Mouse (Mus musculus) adrenal gland, adult 2 months (tissue): ENCODE results near the gene C1qc. TPM values are rescaled to one million over a fixed set of nuclear protein-coding genes. Genes with fewer than 3 reads are reported as not detected.
A peak's percentile ranks its signal among the peaks of the same experiment; 100 is the strongest.

ENCODE experiments used
- DNase-seq: peaks from one replicate; pipeline ENCODE4 v3.0.0; 2021
- polyA plus RNA-seq: library from polyadenylated mRNA; depleted of rRNA; stranded (reverse); fragments of >200 nt; gene quantifications from 2 replicates; pipeline ENCODE4 v1.2.3, GENCODE M21; 2012
- total RNA-seq, 2 experiments: library from RNA; stranded (reverse); gene quantifications; 2 replicates each; pipeline ENCODE4 v1.2.3; 2021

C1qc gene
- total and polyA plus RNA-seq, 3 experiments: 49.0 to 195 (median 62.2) TPM

DNA sequence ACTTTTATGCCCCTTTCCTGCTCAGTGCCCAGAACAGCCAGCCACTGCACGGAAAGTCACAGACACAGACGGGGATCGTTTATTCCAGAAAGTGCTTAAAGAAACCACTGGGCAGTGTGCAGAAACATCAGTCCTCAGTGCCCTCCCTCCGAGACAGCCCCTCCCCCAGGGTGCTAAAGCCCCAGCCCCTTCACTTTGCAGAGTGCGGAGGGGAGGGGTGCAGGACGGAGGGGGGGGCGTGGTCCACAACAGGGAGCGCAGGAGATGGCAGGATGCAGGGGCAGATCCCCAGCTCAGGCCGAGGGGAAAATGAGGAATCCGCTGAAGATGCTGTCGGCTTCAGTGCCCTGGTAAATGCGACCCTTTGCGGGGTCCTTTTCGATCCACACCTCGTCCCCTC lies 3.0 kb upstream of the C1qc start:
- no peak for DNase-seq

DNA sequence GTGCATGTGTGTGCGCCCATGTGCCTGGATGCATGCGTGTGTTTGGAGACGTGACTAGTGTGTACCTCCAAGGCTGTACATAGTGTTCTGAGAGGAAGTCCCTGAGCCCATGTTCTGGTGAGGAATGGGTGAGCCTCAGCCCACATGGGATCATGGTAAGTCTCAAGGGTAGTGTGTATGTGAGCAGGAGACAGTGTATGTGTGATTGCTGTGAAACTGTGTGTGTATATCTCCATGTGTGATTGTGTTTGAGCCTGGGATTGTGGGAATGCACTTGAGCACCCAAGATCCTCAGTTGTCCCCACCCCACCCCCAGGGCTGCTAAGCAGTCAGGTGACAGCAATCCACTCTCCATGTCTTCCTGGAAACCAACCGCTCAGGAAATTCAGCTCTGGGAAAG lies 2.0 kb upstream of the C1qc start:
- DNase-seq: no peak

DNA sequence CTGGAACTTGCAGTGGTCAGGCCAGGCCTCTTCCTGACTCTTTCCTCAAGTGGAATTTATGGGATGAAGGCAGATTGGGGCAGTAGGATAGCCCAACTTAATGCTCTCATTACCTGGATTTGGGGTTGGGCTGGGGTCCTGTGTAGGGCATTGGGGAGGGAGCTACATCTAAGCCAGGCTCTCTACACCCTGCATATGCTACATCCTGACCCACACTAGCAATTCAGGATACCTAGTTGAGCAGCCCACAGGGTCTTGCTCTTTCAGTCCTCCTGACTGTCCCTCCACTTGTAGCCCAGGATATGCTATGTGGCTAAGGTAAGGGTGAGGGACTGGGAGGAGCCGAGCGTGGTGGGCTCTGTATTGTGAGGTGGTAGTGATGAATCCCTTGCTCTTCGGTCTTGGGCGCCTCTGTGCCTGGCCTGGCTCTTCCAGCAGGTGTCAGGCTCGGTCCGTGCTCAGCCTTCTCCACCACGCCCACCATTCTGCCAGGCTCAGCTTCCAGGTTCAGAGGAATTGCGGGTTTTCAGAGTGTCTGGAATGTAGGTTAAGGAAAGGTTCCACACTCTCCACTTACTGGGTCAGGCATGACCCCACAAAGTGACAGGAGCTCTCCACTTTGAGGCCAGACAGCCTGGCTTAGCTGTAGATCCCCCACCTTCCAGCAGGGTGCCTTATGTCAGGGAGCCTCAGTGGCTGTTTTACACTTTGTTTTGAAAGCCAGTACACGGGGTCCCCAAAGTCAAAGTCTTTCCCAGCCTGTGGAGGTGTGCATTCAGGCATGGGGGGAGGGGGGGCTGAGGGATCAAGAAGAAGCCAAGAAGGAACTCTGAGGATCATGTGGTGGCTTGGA lies 1.1 kb upstream of the C1qc start:
- DNase-seq: no peak

DNA sequence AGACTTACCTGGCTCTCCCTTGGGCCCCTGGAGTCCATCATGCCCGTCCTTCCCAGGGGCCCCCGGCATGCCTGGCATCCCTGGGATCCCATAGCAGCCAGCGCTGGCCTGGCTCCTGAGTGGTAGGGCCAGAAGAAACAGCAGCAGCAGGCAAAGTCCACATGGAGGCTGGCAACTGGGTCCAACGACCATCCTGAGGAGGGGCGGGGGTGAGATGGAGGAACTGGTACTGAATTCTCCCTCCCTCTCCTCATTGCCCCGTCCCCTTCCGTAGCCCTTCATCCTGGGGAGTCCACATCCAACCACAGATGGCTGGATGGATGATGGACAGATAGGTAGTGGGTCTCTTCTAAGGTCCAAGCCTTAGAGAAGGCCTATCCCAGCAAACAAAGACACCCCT lies 494 bp downstream of the C1qc start:
- DNase-seq: no peak

DNA sequence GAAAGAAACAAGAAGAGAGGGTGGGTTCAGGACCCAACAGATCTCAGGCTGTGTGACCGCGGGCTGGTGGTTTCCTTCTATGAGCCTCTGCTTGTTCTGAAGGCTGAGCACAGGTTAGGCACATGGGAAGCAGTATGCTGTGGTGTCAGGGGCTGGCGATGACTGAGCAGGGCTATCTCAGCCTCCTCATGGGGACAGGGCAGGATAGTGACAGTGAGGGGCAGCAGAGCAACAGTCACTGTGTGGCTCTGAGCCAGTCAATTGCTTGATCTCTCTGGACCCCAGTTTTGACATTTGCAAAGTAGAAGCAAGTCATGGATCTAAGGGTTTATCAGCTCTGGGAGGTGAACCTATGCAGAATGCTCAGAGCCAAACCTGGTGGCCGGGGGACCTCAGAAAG lies 1.8 kb downstream of the C1qc start:
- no peak for DNase-seq

DNA sequence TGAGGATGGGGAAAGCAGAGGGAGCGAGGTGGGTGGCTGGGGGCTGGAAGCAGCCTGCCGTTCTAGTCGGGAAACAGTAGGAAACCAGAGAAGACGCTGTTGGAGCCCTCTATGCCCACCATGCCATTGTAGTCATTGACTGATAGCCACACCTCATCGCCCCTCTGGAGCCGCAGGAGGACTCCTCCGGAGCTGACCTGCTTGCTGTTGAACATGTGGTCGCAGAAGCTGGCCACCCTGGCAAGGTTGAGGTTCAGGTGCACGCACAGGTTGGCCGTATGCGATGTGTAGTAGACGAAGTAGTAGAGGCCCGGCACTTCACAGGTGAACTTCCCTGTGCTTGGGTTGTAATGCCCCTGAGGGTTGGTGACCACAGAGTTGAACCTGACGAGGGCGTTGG lies 2.9 kb downstream of the C1qc start:
- no peak for DNase-seq

DNA sequence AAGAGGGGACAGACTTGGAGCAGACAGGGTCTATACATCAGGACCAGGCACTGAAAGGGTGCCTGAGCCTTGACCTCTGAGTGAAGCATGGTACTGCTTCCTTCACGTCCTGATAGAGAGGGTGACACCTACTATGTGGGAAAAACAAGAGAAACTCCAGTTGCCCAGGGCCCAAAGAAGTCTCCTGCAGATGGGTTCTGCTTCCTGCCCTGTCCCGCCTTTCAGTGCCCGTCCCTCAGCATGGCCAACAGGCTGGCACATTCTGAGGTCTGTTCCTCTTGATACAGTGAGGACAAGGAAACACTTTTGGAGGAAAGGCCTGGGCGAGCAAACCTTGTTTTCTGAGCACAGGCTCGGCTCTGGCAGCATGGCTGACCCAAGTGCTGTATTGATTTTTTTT lies 5.2 kb downstream of the C1qc start:
- no peak for DNase-seq

DNA sequence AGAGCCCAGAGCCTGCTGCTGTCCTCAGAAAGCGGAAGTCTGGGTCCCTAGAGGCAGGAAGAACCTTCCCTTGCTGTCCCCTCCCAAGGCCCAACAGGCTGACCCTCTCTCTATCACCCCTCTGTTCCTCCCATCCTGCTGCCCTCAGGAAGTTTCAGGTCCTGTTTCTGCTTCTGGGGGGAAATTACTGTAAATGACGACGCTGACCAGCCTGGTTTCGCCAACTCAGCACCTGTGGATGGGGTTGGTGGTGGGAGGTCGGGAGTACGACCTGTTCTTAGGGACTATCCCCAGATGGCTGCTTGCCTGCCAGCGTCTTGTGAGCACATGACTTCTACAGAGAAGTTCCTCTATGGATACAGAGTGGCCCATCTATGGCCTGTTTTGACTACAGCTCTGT lies 6.8 kb downstream of the C1qc start, which contains the start of gene C1qb:
Gene C1qb, minus strand, starts transcription at position 87 of the 400 bp plus-strand sequence.
- peak; percentile 26 for DNase-seq

DNA sequence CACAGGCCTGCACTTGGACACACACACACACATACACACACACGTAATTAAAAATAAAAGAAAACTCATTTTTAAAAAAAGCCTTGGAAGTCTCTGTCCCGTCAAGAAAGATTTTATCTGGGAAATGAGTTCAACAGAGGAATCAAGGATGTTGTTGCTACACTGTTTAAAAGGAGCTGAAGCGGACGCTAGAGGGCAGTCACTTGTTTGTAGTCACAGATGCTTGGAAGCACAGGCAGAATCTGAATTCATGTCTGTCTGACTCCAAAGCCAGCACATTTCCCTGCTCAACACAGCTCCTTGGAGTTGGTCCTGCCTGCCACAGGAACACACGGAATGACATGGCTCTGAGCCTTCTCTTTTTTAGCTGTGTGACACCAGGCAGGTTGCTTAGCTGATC lies 14.3 kb downstream of the C1qc start:
- DNase-seq: no peak

DNA sequence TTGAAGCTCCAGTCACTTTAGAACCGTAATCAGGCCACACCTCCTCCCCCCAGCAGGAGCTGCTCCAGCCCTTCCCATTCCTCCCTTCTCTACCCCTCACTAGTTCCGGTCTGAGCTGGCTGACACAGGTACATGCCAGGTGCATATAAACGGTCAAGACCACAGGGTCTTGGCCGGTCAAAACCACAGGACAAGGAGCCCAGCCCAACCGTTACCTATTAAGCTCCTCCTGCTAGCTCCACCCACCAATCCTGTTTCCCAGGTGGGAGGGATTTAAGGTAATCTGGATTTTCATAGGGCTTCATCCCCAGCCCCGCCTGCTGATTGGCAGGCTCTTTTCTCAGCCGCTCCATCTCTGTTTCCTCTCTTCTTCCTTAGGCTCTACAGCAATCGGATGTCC lies 14.7 kb downstream of the C1qc start:
- DNase-seq: no peak

DNA sequence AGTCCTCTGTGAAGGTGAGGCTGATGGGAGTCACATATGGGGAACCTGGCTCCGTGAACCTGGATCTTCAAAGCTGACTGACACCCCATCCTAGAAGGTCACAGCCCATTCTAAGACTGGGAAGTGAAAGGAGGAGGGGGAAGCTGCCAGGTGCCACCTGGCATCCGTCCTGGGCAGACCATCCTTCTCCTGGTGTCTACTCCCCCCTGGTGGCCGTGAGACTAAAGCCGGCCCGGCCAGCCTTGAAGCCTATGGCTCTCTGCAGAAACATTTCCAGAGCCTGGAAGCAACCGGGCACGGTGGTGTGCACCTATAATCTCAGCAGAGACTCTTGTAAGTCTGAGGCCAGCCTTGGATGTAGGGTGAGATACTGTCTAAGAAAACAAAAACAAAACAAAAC lies 15.9 kb downstream of the C1qc start:
- DNase-seq: peak; percentile 42

DNA sequence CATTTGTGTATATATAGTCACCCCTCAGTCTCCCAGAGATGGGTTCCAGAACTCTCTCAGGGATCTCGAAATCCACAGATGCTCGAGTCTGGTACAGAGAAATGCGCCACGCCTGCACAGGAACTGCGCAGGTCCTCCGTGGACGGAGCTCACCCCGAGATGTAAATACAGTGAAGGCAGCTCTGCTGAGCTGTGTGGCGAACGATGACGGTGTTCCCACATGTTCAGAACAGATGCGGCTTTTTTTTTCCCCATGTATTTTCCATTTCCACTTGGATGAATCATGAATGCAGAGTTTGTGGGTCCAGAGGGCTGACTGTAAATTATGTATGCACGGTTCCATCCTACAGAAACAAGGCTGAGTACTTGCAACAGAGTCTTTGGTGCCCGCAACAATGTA lies 17.9 kb downstream of the C1qc start:
- DNase-seq: no peak

DNA sequence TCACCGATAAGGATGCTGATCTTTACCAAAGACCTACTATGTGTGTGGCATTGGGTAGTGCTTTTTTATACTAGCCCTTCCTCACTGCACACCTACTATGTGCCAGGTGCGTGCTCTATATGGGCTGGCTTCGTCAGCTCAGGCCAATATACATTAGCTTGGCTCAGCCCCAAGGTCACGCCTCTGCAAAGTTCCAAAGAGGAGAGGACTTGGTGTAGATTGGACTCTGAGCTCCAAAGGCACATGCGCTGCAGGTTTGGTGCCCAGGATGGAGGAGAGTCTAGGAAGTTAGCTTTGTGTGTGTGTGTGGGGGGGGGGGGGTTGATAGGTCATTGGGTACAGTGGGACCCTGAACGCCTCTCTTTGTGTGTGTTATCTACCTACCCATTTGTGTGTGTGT lies 24.5 kb downstream of the C1qc start:
- no peak for DNase-seq

DNA sequence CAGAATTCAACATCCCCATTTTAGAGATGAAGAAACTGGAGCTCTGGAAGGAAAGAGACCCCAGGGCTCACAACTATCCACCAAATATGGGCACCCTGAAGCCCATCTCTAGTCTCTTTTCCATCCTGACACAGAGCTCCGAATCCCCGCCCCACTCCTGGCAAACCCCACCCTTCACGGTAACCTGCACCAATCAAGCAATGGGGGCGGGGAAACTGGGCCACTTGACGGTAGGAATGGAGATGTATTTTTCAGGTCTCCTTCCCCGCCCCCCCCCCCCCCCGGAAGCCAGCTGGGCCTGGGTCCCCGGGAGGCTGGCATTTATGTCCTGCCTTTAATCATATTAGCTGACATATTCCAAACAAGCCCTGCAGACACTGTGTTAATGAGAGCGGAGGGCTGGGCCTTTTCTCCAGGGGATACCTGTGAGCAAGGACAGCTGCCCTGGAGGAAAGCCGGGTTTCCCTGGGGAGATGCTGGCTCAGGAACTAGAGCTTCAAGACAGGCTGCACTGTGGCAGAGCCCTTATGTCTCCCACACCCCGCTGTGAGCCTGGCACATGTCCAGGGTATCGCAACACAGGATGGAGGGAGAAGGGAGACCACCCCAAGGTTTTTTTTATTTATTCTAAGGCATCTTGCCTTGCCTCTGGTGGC lies 25.0 kb downstream of the C1qc start:
- DNase-seq: no peak

DNA sequence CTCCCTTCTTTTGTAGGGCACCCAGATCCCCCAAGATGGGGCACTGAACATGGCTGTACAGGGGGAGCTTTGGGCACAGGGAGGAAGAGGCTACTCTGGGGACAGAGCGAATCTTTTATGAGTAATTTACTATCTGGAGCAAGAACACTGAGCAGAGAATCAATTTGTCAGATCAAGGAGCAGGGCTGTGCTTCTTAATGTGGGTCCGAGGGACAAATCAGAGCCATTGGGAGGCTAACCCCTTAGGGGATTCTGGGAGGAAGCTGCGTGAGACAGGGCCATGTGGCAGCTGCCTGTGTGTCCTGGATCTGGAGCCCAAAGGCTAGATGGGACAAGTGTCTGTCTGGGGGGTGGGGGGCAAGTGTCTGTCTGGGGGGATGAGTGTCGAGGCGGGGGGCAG lies 27.3 kb downstream of the C1qc start:
- no peak for DNase-seq

DNA sequence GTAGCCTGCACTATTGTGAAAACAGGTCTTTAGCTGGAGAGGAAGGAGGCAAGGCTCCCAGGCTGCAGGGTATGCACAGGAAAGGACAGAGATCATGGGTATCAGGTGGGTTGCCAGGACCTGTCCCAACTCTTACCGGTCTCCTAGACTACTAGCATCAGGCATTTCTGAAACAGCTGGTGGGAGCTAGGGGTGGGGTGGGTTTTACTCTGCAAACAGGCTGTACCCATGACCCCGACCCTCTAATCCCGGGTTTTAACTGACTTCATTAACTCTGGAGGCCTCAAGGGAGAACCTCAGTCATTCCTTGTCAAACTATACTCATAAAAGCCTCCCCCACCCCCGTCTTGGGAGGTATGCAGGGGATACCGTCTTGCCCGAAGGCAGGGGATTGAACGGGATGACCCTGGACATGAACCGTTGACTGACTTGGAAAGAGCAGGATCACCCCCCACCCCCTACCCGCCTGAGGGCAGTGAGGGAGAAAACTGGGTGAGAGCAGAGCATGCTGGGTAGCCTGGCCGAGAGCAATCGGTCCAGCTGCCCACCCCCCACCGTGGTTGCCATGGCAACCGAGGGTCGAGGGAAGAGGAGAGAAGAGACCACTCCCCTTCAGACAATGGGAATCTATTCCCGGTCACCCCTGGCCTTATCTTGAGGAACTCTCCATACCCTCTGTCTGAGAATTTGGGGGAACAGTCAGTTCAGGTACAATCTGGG lies 28.0 kb downstream of the C1qc start:
- DNase-seq: no peak

DNA sequence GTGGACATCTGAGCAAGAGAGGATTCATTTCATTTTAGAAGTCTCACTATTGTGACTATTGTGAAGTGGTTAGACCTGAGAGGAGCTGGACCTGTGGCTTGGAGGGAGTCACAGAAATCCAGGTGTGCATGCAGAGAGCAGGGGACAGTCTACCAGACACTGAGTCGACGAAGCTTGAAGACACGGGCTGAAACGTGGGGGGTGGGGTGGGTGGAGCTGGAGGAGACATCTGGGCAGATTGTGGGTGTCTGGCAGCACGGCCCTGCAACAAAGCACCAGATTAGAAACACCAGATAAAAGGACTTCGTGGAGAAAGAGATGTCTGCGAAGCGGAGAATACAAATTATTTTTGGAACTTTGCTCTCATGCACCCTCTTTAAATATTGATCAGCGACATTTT lies 29.3 kb downstream of the C1qc start:
- no peak for DNase-seq

DNA sequence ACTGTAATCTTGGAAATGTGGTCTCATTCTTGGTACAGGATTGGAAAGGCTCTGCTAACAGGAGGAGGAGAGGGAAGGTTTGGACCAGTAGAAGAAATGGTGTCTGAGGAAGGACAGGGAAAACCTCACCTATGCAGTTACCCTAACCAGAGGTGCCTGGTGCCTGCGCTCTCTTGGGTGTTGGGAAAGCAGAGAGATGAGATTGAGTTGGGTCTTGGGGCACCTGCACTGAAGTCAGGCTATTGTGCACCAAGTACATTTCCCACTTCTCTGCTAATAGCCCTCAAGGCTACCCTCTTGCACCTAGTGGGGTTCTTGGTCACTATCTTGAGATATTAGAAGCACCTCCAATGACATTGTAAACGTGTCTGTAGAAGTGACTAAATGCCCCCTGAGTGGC lies 30.5 kb downstream of the C1qc start:
- DNase-seq: no peak

DNA sequence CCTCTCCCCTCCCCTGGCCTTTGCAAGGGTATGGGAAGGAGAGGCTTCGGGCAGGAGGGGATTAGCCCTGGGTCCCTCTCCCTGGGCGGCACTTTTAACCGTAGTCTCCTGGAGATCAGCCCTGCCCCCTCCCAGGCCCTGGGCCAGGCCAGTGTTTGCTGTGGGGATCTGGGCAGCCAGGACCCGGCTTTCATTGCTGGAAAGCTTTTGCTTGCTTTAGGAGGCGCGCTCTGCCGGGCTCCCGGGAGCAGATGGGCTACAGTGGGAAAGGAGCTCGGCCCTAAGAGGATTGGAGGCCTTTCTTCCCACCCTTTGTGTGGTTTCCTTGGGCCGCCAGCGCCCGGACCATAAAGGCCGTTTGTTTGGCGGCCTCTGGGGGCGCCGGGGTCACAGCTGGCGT lies 31.1 kb downstream of the C1qc start:
- DNase-seq: no peak

DNA sequence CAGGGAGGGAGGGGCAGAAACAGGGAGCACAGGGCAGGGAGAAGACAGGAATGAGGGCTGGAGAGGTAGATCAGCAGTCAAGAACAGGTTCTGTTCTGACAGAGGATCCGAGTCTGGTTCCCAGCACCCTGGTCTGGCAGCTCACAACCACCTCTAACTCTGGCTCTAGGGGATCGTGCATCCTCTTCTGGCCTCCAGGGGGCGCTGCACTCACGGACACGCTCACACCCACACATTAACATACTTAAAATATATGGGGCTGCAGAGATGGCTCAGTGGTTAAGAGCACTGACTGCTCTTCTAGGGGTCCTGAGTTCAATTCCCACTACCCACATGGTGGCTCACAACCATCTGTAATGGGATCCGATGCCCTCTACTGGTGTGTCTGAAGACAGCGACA lies 32.8 kb downstream of the C1qc start:
- DNase-seq: no peak

DNA sequence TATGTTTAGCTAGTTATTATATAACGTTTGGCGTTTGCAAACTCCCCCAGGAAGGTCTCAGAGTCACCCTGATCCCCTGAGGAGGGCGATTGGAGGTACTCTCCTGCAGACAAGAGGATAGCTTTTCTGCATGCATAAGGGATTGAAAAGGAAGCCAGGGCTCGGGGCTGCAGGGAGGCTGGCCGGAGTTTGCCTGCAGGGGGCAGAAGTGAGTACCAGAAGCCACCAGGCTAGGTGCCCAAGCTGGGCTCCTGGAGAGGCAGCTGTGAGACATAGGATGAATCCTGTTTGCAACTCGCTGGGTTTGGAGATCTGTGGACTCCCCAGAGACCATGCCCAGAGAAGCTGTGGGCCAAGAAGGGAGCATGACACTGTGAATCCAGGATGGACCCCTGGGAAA lies 37.8 kb downstream of the C1qc start:
- DNase-seq: no peak

DNA sequence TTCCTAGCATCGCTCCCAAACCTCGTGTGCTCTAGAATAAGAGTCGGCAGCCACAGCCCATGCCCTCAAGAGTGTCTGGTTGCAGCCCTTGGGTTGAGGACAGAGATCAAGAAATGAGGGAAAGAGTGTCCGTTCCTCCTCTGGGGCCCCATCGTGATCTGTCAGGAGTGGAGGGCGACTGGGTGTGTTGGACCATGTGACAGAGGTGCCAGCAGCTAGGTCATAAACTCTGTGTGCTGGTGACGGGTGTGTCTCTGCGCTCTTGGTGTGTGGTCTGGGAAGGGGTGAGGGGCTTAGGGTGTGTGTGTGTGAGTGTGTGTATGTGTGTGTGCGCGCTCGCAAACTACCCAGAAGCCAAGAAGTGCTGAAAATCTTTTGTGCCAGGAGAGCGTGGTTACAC lies 39.9 kb downstream of the C1qc start:
- DNase-seq: no peak

DNA sequence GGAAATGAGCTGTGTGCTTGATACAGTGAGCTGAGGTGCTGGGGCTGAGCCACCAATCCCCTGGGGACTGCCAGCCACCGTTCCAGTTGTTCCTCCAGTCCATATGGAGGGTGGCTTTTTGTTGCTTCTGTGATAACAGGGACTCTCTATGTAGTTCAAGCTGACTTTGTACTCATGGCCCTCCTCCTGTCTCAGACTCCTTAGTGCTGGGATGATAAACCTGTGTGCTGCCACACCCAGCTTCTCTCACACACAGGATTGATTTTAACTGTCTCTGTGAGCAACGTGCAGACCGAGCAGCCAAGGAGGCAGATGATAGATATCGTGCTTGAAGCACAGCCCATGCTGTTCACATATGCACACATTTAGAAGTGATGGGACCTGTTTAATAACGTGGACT lies 40.7 kb downstream of the C1qc start:
- DNase-seq: no peak
